Mouse (Mus musculus) lung, adult 2 months (tissue): Measurements from ENCODE around the gene Ezh1.

Experiments used
- CTCF ChIP-seq: fragments of 200-500 bp; IDR thresholded peaks from 2 replicates; pipeline ENCODE4 v1.5.1; 2011; ENCODE audit warnings: mild to moderate bottlenecking, low read length, control low read depth; ENCODE audit not compliant: insufficient read depth
- POLR2A ChIP-seq: fragments of 200-500 bp; IDR thresholded peaks from 2 replicates; pipeline ENCODE4 v1.6.1; 2011; ENCODE audit warnings: low read depth, mild to moderate bottlenecking, control low read depth, low read length, borderline replicate concordance; ENCODE audit errors: extremely low read depth

GRCm38 (mm10) chr11:101171721-101172433, 54.4 kb downstream of the Ezh1 start:
- TF ChIP-seq CTCF, result no peak
- TF ChIP-seq POLR2A, result peak; percentile 39; the same call in 1 of the 2 replicates
